14 mouse cellular contexts compared by ENCODE assay signal in genomic region chr5:138694036-138694435, GRCm38 (mm10).
DNase-seq lines count a peak whose midpoint lies in the region; ATAC-seq and TF ChIP-seq lines count a peak whose summit lies in the region.
"Had no signal": no experiment of that assay in that cellular context is flagged by ENCODE, and none has a peak within 500 bp of the region (broad histone marks: within the 10 kb centered on the region; RNA-seq: fewer than 3 reads in every experiment).

No protein-coding gene starts in this region.

- H3K27ac ChIP-seq in limb, embryonic 14.5 days (replicated peaks; ENCODE audit: low read depth, low read length) = no peak overlapping the region
- no peak overlapping the region for H3K27ac ChIP-seq in limb, embryonic 10.5 days
- H3K27ac ChIP-seq: layer of hippocampus, adult 2 months; midbrain, embryonic 12.5 days; stomach, embryonic 15.5 days had no signal

- H3K27me3 ChIP-seq in limb, embryonic 14.5 days (ENCODE audit: control insufficient read depth, insufficient read depth, low read length) = no peaks in the 10 kb centered on the region
- no peaks in the 10 kb centered on the region for H3K27me3 ChIP-seq in limb, embryonic 10.5 days (ENCODE audit: low read depth, poor library complexity, severe bottlenecking)
- H3K27me3 ChIP-seq: midbrain, embryonic 12.5 days; stomach, embryonic 15.5 days had no signal

- no peaks in the 10 kb centered on the region for H3K36me3 ChIP-seq in limb, embryonic 14.5 days (ENCODE audit: control insufficient read depth, insufficient read depth, low read length)
- no peaks in the 10 kb centered on the region for H3K36me3 ChIP-seq in limb, embryonic 10.5 days
- H3K36me3 ChIP-seq: midbrain, embryonic 12.5 days; stomach, embryonic 15.5 days had no signal

- ATAC-seq in limb, embryonic 14.5 days (ENCODE audit: low FRiP score, low read depth) = peak; percentile 79; the same call in 1 of the 2 replicates
- ATAC-seq: CD4-positive, CD25-positive, alpha-beta regulatory T cell, adult 4 months had no signal

- H3K9ac ChIP-seq in limb, embryonic 14.5 days (ENCODE audit: low read depth, low read length, severe bottlenecking) = no peak overlapping the region
- H3K9ac ChIP-seq: midbrain, embryonic 12.5 days; stomach, embryonic 15.5 days had no signal

- H3K4me3 ChIP-seq in limb, embryonic 14.5 days (replicated peaks; ENCODE audit: low read length) = no peak overlapping the region
- H3K4me3 ChIP-seq in limb, embryonic 10.5 days = no peak overlapping the region
- H3K4me3 ChIP-seq: layer of hippocampus, adult 2 months; midbrain, embryonic 12.5 days; stomach, embryonic 15.5 days had no signal

- no peak for TF ChIP-seq POLR2A in limb, embryonic 14.5 days (IDR thresholded peaks at IDR 0.05; ENCODE audit: borderline replicate concordance, extremely low read depth, insufficient read depth, insufficient read length)

- WGBS in limb, embryonic 14.5 days = 61% methylated on average over 2 of the region's 2 CpGs
- 64% methylated on average over 2 of the region's 2 CpGs for WGBS in limb, embryonic 10.5 days
- 33% methylated on average over 2 of the region's 2 CpGs for WGBS in large intestine, adult 2 months

- no peaks in the 10 kb centered on the region for H3K4me1 ChIP-seq in limb, embryonic 14.5 days (ENCODE audit: control insufficient read depth, insufficient read depth, low read length)
- H3K4me1 ChIP-seq in limb, embryonic 10.5 days = peaks cover 8% of the 10 kb centered on the region; the same call in 1 of the 2 replicates
- H3K4me1 ChIP-seq: midbrain, embryonic 12.5 days had no signal

- intact Hi-C loops in left cerebral cortex, postnatal 36 days (cut with DNase I) = no loop called here
- intact Hi-C loops in heart, postnatal 10 days (cut with DNase I) = no loop called here

- DNase-seq in limb, embryonic 14.5 days (ENCODE audit: low spot score) = peak; percentile 17
- no peak for DNase-seq in limb, embryonic 10.5 days (ENCODE audit: low spot score)
- peak; percentile 91 for DNase-seq in R1 (ENCODE audit: low read depth, low spot score)
- DNase-seq in large intestine, adult 2 months (ENCODE audit: low read depth, low spot score) = peak; percentile 14
- DNase-seq in left cerebral cortex, postnatal 36 days (ENCODE audit: low spot score in 2 of 2) = no peak
- DNase-seq in heart, postnatal 10 days = no peak
- DNase-seq in embryo, embryonic 10 days (ENCODE audit: low spot score) = no peak
- DNase-seq: adrenal gland, postnatal 25 days; kidney, adult 8-10 months; right cerebral cortex, postnatal 4 days had no signal

- H3K4me2 ChIP-seq in limb, embryonic 14.5 days (replicated peaks; ENCODE audit: low read depth, low read length, severe bottlenecking) = no peak overlapping the region
- H3K4me2 ChIP-seq: midbrain, embryonic 12.5 days; stomach, embryonic 15.5 days had no signal

- H3K9me3 ChIP-seq in limb, embryonic 14.5 days (ENCODE audit: control insufficient read depth, low read length) = no peaks in the 10 kb centered on the region
- H3K9me3 ChIP-seq in limb, embryonic 10.5 days (replicated peaks) = no peaks in the 10 kb centered on the region
- H3K9me3 ChIP-seq: midbrain, embryonic 12.5 days; stomach, embryonic 15.5 days had no signal

Comparison
In these comparisons a context has a peak if more than half of its experiments do, and no peak if none do; other contexts are left out.
1. DNase-seq: peak in limb, embryonic 14.5 days (single experiment), R1 (single experiment) and large intestine, adult 2 months (single experiment); none in limb, embryonic 10.5 days (single experiment), left cerebral cortex, postnatal 36 days (0 of 2), heart, postnatal 10 days (0 of 2) and embryo, embryonic 10 days (single experiment).